Mouse (Mus musculus) Patski (cell line): Measurements from ENCODE around the gene H2-M2. TPM values are rescaled to one million over a fixed set of nuclear protein-coding genes. Genes with fewer than 3 reads are reported as not detected.
"Not testable (repeated sequence)": the region's sequence is repeated elsewhere in the genome, so short reads cannot be mapped to it uniquely, and the experiment has no call there.

Experiments used
- ATAC-seq: fragments of 100-300 bp; one replicate; pipeline ENCODE4 v1.8.0; 2021
- CTCF ChIA-PET: fragments of 350-600 bp; sonication (Branson Sonifier 250); formaldehyde crosslinking; loops from one replicate; lab custom pipeline; 2022; ENCODE audit warnings: inconsistent platforms; lab: Charles Lee
- POLR2A ChIA-PET: fragments of 350-600 bp; sonication (Branson Sonifier 250); formaldehyde crosslinking; loops from one replicate; lab custom pipeline; 2022; ENCODE audit warnings: antibody characterized with exemption, inconsistent platforms; lab: Charles Lee
- DNase-seq: peaks from one replicate; pipeline ENCODE4 v3.0.0-alpha.2; 2011; ENCODE audit warnings: low read depth, low spot score
- H3K27me3 ChIP-seq: fragments of 371-371 bp; one replicate; pipeline ENCODE4 v1.5.1; 2021
- CTCF ChIP-seq: fragments of 100-300 bp; IDR thresholded peaks from one replicate; pipeline ENCODE4 v1.5.1; 2021
- in situ Hi-C: fragments of 300-500 bp; cut with MboI; formaldehyde crosslinking; loops from 3 replicates; pipeline ENCODE4 v1.11.1; 2018; ENCODE audit warnings: low pct_unique_long_range_greater_than_20kb, mixed read lengths
- polyA plus RNA-seq: library from polyadenylated mRNA; unstranded; gene quantifications from one replicate; pipeline ENCODE4 v1.2.3, GENCODE M21; 2021

The H2-M2 gene
- 0.82 TPM for polyA plus RNA-seq

GRCm38 (mm10) chr17:37483452-37483851 is at the start of gene H2-M2:
Gene H2-M2 (minus strand): TSS chr17:37483552.
- in situ Hi-C loops = no loop called here
- ATAC-seq = no peak
- TF ChIP-seq CTCF = no peak
- CTCF ChIA-PET = no interaction called here
- POLR2A ChIA-PET = no interaction called here
- H3K27me3 ChIP-seq = no peaks in the 10 kb centered on the region
- no peak for DNase-seq

GRCm38 (mm10) chr17:37525427-37525826 is 42.1 kb upstream of the H2-M2 start:
- ATAC-seq, DNase-seq, H3K27me3 ChIP-seq, POLR2A ChIA-PET, in situ Hi-C loops: not testable (repeated sequence)
- CTCF ChIA-PET = interaction anchor here (1.4 kb wide), 1 partner anchor 9 kb away, joined by 3 read pairs; no protein-coding TSS in a partner anchor

GRCm38 (mm10) chr17:37524612-37525011 is 41.3 kb upstream of the H2-M2 start:
- POLR2A ChIA-PET, in situ Hi-C loops, H3K27me3 ChIP-seq, ATAC-seq, DNase-seq, CTCF ChIA-PET: not testable (repeated sequence)

GRCm38 (mm10) chr17:37507730-37508129 is 24.4 kb upstream of the H2-M2 start, which contains the start of gene Olfr111:
Gene Olfr111 (plus strand): TSS chr17:37508030.
- ChIA-PET CTCF (no interaction called here), POLR2A (no interaction called here)
- H3K27me3 ChIP-seq = no peaks in the 10 kb centered on the region
- ATAC-seq (no peak), DNase-seq (no peak)
- no peak for TF ChIP-seq CTCF
- in situ Hi-C loops = no loop called here

- DNase-seq (no peak), ATAC-seq (no peak)
- in situ Hi-C loops = no loop called here
- no peaks in the 10 kb centered on the region for H3K27me3 ChIP-seq
- ChIA-PET POLR2A (no interaction called here), CTCF (no interaction called here)
- no peak for TF ChIP-seq CTCF
These were observed 8.7 kb upstream of the H2-M2 start, which contains the start of gene Olfr110 for GRCm38 (mm10) chr17:37491930-37492518. Gene Olfr110 (plus strand): TSS chr17:37492468.

- CTCF ChIA-PET = no interaction called here
- POLR2A ChIA-PET = no interaction called here
- ATAC-seq (no peak), DNase-seq (no peak)
- H3K27me3 ChIP-seq = no peaks in the 10 kb centered on the region
- in situ Hi-C loops = no loop called here
- TF ChIP-seq CTCF = no peak
These were observed 24.7 kb downstream of the H2-M2 start, which contains the start of gene Olfr109 for GRCm38 (mm10) chr17:37458616-37459015. Gene Olfr109 (plus strand): TSS chr17:37458916.

GRCm38 (mm10) chr17:37445180-37445579 is 38.2 kb downstream of the H2-M2 start, which contains the start of gene Olfr108:
Gene Olfr108 (plus strand): TSS chr17:37445480.
- no peak for DNase-seq
- ChIA-PET CTCF (no interaction called here), POLR2A (no interaction called here)
- H3K27me3 ChIP-seq = no peaks in the 10 kb centered on the region
- ATAC-seq = no peak
- in situ Hi-C loops = no loop called here
- no peak for TF ChIP-seq CTCF

Other genes starting within 250 kb of the H2-M2 start
- not detected for gene Olfr97, start 246.2 kb downstream of the H2-M2 start, polyA plus RNA-seq
- not detected for gene Olfr98, start 219.8 kb downstream of the H2-M2 start, polyA plus RNA-seq
- gene H2-M3, start 213.3 kb downstream of the H2-M2 start, polyA plus RNA-seq = 6.0 TPM
- 0.05 TPM for gene Olfr99, start 200.1 kb downstream of the H2-M2 start, polyA plus RNA-seq
- not detected for gene Olfr101, start 179.2 kb downstream of the H2-M2 start, polyA plus RNA-seq
- not detected for gene Olfr102, start 166.5 kb downstream of the H2-M2 start, polyA plus RNA-seq
- gene Olfr103, start 143.9 kb downstream of the H2-M2 start, polyA plus RNA-seq = not detected
- not detected for gene Olfr104-ps, start 124.0 kb downstream of the H2-M2 start, polyA plus RNA-seq
- gene Olfr105-ps, start 104.5 kb downstream of the H2-M2 start, polyA plus RNA-seq = not detected
- not detected for gene Olfr106-ps, start 93.2 kb downstream of the H2-M2 start, polyA plus RNA-seq
- 0.01 TPM for gene Olfr107, start 84.3 kb downstream of the H2-M2 start, polyA plus RNA-seq
- not detected for gene Olfr108, start 38.1 kb downstream of the H2-M2 start, polyA plus RNA-seq
- gene Olfr109, start 24.6 kb downstream of the H2-M2 start, polyA plus RNA-seq = not detected
- gene Olfr110, start 8.9 kb upstream of the H2-M2 start, polyA plus RNA-seq = not detected
- gene Olfr111, start 24.5 kb upstream of the H2-M2 start, polyA plus RNA-seq = not detected
- gene Olfr112, start 85.9 kb upstream of the H2-M2 start, polyA plus RNA-seq = not detected
- gene Olfr113, start 94.1 kb upstream of the H2-M2 start, polyA plus RNA-seq = not detected
- not detected for gene Olfr114, start 109.2 kb upstream of the H2-M2 start, polyA plus RNA-seq
- gene Olfr115, start 143.6 kb upstream of the H2-M2 start, polyA plus RNA-seq = not detected
- gene Olfr116, start 143.6 kb upstream of the H2-M2 start, polyA plus RNA-seq = not detected
- gene Olfr117, start 180.2 kb upstream of the H2-M2 start, polyA plus RNA-seq = not detected
- gene Olfr118, start 183.4 kb upstream of the H2-M2 start, polyA plus RNA-seq = 0.03 TPM
- not detected for gene Olfr119, start 213.0 kb upstream of the H2-M2 start, polyA plus RNA-seq
- not detected for gene Olfr120, start 238.3 kb upstream of the H2-M2 start, polyA plus RNA-seq